Mouse (Mus musculus) cerebellum, postnatal 25 days (tissue): ENCODE data around the gene Tfap2d.

Experiments used
- DNase-seq, 2 experiments: peaks; one replicate each; pipeline ENCODE4 v3.0.0; 2021; ENCODE audit warnings: mixed read lengths in 2 of 2

The Tfap2d gene

GRCm38 (mm10) chr1:19102631-19103030 lies at the start of gene Tfap2d:
TSS of gene Tfap2d (plus strand) at chr1:19103022.
- DNase-seq: no peak

GRCm38 (mm10) chr1:19056300-19056699 lies 46.5 kb upstream of the Tfap2d start:
- peak in 1 of 2 experiments; percentile 16 for DNase-seq

- DNase-seq: no peak
These were observed 46.0 kb upstream of the Tfap2d start for GRCm38 (mm10) chr1:19056861-19057260.

- DNase-seq: no peak
These were observed 14.7 kb upstream of the Tfap2d start for GRCm38 (mm10) chr1:19088078-19088477.

- DNase-seq: peak in 1 of 2 experiments; percentile 19
These were observed 5.9 kb upstream of the Tfap2d start for GRCm38 (mm10) chr1:19096921-19097320.

- DNase-seq: no peak
These were observed 494 bp downstream of the Tfap2d start for GRCm38 (mm10) chr1:19103316-19103715.

- no peak for DNase-seq
These were observed 937 bp downstream of the Tfap2d start for GRCm38 (mm10) chr1:19103776-19104142.

GRCm38 (mm10) chr1:19104143-19104857 lies 1.5 kb downstream of the Tfap2d start:
- DNase-seq: no peak

- DNase-seq: no peak
These were observed 3.6 kb downstream of the Tfap2d start for GRCm38 (mm10) chr1:19106401-19106800.

- no peak for DNase-seq
These were observed 4.3 kb downstream of the Tfap2d start for GRCm38 (mm10) chr1:19106841-19107800.

- no peak for DNase-seq
These were observed 5.0 kb downstream of the Tfap2d start for GRCm38 (mm10) chr1:19107801-19108200.

GRCm38 (mm10) chr1:19109711-19110110 lies 6.9 kb downstream of the Tfap2d start:
- DNase-seq: no peak

- no peak for DNase-seq
These were observed 7.4 kb downstream of the Tfap2d start for GRCm38 (mm10) chr1:19110211-19110610.

- DNase-seq: no peak
These were observed 8.2 kb downstream of the Tfap2d start for GRCm38 (mm10) chr1:19111020-19111419.

- peak; percentile 4 to 36 for DNase-seq
These were observed 76.0 kb downstream of the Tfap2d start for GRCm38 (mm10) chr1:19178742-19179397.

- DNase-seq: peak in 1 of 2 experiments; percentile 62
These were observed 102.8 kb downstream of the Tfap2d start for GRCm38 (mm10) chr1:19205649-19206048.

- no peak for DNase-seq
These were observed 103.4 kb downstream of the Tfap2d start for GRCm38 (mm10) chr1:19206194-19206593.

- no peak for DNase-seq
These were observed 104.8 kb downstream of the Tfap2d start for GRCm38 (mm10) chr1:19207611-19208010.

GRCm38 (mm10) chr1:19208641-19209358 lies 106.0 kb downstream of the Tfap2d start, which contains the start of gene Tfap2b:
TSS of gene Tfap2b (plus strand) at chr1:19208914.
- DNase-seq: no peak

- DNase-seq: no peak
These were observed 106.5 kb downstream of the Tfap2d start for GRCm38 (mm10) chr1:19209359-19209745.

- no peak for DNase-seq
These were observed 107.0 kb downstream of the Tfap2d start for GRCm38 (mm10) chr1:19209776-19210175.
